Mouse (Mus musculus) large intestine, adult 2 months (tissue): ENCODE data around the gene Nrgn. TPM values are rescaled to one million over a fixed set of nuclear protein-coding genes. Genes with fewer than 3 reads are reported as not detected.
A peak's percentile ranks its signal among the peaks of the same experiment; 100 is the strongest.

Experiments used
- DNase-seq: peaks from one replicate; pipeline ENCODE4 v3.0.0-alpha.2; 2012; ENCODE audit warnings: low read depth, low spot score
- WGBS: fragments of 180-500 bp; shearing (Covaris S2); methylation state at CpG from one replicate; pipeline ENCODE4 v1.1.7; 2018; 5-methylcytosine and 5-hydroxymethylcytosine counted together
- polyA plus RNA-seq: library from polyadenylated mRNA; depleted of rRNA; stranded (reverse); fragments of >200 nt; gene quantifications from 2 replicates; pipeline ENCODE4 v1.2.3, GENCODE M21; 2012; rRNA removed

The Nrgn gene
- polyA plus RNA-seq, result 2.9 TPM in 2 replicates

GRCm38 (mm10) chr9:37552536-37553293, at the start of gene Nrgn:
Gene Nrgn (minus strand): TSS chr9:37552904.
- 5% methylated on average over 31 of the region's 31 CpGs for WGBS
- DNase-seq, result peak; percentile 39

DNA sequence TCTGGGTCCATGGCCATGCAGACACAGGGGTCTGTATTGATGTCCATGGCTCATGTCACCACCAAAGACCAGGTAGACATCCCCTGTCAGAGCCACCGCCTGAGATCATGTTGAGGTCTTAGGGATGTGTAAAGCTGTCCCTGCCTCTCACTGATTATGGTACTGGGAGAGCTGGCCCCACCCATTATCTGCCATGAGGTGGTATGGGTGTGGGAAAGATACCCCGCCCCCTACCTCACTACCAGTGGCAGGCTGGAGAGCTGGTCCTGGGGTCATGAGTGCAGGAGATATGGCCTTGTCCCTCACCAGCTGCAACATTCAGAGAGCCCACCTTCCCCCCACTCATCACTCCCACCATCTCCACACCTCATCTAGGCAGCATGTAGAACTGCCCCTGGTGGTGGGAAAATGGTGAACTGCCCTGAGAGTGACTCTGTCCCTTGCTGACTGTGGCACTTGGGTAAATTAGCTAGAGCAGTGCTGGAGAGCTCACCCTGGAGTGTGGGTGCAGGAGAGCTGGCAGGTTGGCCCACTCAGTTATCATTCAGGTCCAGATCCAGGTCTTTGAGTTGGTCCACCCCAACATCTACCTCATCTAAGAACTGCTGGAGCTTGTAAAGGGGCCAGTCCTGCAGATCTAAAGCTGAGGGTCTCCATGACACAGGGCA, 48.0 kb upstream of the Nrgn start:
- DNase-seq, result no peak
- 87% methylated on average over 2 of the region's 2 CpGs for WGBS

DNA sequence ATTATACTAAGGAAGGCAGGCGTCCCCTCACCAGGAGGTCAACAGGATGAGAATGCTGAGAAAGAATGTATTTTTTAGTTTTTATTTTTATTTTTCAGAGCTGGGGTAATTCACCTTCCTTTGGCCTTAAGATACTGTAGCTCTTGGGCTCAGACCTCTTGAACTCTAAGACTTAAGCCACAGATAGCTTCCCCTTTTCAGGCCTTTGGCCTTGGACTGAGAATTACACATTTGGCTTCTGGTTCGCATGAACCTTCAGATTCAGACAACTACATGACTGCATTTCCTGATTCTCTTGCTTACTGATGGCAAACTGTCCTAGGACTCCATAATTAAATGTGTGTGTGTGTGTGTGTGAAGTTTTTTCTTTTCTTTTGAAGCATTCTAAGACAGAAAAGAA, 45.9 kb upstream of the Nrgn start:
- no peak for DNase-seq
- 87% methylated on average over 2 of the region's 2 CpGs for WGBS

DNA sequence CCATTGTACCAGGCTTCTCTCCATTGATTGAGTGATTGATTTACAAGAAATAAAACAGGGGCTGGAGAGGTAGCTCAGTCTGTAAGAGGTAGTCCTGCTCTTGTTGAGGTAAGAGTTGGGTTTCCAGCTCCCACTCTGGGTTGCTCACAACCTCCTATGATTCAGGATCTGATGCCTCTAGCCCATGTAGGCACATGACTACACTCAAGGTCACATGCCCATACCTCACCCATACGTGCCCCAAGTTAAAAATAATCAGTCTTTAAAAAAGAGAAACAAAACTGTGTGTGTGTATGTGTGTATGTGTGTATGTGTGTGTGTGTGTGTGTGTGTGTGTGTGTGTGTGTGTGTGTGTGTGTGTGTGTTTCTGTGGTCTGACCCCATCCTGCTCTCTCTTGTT, 42.9 kb upstream of the Nrgn start:
- no peak for DNase-seq
- 75% methylated on average over 1 of the region's 1 CpGs for WGBS

- WGBS, result 90% methylated on average over 3 of the region's 3 CpGs
Measured at GRCm38 (mm10) chr9:37593690-37594089, 41.0 kb upstream of the Nrgn start.

GRCm38 (mm10) chr9:37592633-37593032, 39.9 kb upstream of the Nrgn start:
- no peak for DNase-seq
- WGBS, result 56% methylated on average over 6 of the region's 6 CpGs

More at GRCm38 (mm10) chr9:37593690-37594089, 41.0 kb upstream of the Nrgn start:
- DNase-seq, result no peak

GRCm38 (mm10) chr9:37592025-37592424, 39.3 kb upstream of the Nrgn start:
- WGBS, result 84% methylated on average over 2 of the region's 2 CpGs
- DNase-seq, result no peak

DNA sequence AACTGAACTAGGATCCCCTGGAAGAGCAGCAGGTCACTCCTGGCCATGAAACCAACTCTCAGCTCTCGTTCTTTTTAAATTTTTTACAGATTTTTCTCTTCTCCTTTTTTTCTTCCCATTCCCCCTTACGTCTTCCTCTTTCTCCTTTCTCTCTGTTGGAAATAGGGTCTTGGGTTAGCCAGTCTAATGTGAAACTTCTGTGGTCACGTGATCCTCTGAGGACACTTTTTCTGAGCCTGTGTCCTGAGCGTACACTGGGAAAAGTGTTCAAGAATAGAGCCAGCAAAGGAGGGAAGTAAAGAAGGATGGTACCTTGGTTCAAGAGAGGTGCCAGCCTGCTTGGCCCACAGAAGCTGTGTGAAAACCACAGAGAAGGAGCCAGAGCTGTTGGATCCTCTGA, 37.7 kb upstream of the Nrgn start:
- WGBS, result 83% methylated on average over 4 of the region's 4 CpGs
- no peak for DNase-seq

GRCm38 (mm10) chr9:37586718-37587117, 34.0 kb upstream of the Nrgn start:
- 79% methylated on average over 4 of the region's 4 CpGs for WGBS
- DNase-seq, result no peak

GRCm38 (mm10) chr9:37583594-37583993, 30.9 kb upstream of the Nrgn start:
- no peak for DNase-seq
- 90% methylated on average over 5 of the region's 5 CpGs for WGBS

- DNase-seq, result no peak
- 41% methylated on average over 14 of the region's 14 CpGs for WGBS
Measured at GRCm38 (mm10) chr9:37576436-37576930, 23.8 kb upstream of the Nrgn start.

DNA sequence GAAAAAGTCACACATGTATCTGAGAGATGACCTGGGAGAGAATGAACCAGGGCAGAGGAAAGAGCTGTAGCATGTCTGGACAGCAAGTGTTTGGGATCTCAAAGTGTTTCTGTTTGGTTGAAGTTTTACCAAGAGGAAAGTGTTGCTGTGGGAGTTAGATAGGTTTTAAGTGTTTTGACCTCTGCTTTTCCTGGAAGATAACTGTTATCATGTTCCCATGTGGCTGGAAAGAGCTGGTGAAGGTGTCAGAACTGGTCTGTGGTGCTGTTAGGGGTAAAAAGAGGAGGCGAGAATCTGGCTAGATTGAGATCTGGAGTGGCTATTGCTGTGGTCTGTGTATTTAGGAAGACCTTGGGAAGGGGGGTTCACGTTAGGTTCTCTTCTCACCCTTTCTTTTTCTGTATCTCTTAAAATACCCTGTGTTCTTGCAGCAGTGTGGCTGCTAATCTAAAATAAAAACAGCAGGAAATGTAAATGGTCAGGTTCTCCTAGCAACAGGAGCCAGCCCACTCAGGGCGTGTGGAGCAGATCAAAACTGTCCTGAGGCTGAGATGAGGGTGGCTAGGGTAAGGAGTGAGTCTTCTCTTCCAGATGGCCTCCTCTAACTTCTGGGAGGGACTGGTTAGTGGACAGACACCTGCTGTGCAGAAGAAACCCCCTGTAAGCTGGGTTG, 19.6 kb upstream of the Nrgn start:
- 46% methylated on average over 3 of the region's 3 CpGs for WGBS

DNA sequence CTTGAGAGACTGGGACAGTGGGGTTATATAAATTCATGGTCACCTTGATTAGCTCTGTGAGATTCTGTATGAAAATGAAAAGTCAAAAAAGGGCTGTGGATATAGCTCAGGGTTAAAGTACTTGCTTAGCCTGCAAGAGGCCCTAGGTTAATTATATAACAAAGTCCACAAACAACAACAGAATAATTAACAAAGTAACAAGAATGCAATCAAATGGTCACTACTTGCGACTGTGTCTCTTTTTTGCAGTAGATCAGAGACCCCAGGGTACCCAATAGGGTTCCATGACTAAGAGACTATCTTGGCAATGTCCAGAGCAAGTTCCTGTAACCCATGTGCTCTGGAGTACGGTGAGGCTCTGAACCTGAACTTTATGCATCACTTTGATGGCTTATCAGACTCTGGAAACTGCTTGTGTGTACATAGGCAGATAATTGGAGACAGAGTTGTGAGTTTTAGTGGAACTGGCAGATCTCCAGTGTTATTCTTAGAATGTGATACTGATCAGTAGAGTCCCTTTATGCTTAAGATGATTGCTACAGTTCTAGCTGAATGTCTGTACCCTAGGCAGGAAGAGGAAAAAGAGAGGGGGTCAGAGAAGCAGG, 16.6 kb upstream of the Nrgn start:
- 24% methylated on average over 2 of the region's 2 CpGs for WGBS
- DNase-seq, result peak; percentile 8

More for the DNA sequence above, 19.6 kb upstream of the Nrgn start:
- DNase-seq, result no peak

DNA sequence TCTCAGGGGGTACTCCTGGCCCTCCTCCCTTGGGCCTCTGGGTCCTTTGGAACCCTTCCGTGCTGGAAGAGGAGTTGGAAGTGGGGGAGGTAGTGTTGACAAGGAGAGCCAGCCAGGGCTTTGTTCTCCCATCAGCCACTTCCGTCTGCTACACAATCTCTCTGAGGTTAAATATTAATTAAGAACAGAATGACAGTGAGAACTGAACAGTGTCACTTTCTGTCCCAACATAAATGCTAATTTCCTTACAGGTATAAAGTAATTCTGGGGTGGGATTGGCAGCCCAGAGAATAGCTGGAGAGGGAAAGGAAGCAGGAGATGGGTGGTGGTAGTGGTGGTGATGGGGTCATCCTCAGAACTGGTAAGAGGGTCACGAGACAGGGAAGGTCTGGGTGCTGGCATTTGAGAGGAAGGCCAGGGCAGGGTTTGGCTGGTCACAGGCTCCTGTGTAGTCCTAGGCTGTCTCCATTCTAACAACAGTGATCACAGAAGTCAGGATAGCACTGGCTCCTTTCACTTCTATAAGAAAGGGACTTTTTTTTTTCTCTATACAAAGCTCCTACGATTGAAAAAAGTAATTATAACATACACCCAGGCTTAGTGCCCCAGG, 16.0 kb upstream of the Nrgn start:
- DNase-seq, result peak; percentile 10
- 18% methylated on average over 4 of the region's 4 CpGs for whole genome bisulfite sequencing

DNA sequence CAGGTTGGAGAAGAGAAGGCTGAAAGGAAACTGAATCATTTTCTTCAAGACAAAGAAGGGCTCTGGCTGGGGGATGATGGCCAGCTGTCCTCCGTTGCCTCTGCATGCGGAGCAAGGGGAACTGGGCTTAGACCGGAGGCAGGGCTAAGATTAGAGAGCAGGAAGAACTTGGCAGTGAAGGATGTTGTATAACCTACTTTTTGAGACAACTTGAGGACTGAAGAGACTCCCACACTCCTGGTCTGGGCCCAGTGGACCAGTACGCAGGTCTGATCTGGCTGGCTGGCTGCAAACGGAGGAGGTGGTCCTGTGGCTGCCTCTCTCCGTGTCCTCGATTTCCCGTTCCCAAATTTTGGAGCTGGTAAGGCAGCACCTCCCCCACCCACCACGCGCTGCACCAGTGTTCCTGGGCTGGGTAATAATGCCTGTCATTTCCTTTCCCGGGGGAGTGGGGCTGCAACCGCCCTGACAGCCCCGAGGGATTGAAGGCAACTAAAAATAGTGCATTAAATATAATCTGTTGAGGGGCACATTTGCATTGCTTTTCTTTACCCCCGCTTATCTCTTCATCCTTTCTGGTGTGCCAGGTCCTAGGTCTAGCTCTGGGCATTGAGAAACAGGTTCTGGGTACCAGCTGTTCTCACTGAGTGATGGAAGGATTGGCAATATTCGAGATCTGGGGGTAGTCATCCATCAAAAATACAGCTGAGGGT, 15.3 kb upstream of the Nrgn start:
- DNase-seq, result no peak
- WGBS, result 34% methylated on average over 15 of the region's 15 CpGs

GRCm38 (mm10) chr9:37567454-37567853, 14.8 kb upstream of the Nrgn start:
- no peak for DNase-seq
- 55% methylated on average over 5 of the region's 5 CpGs for WGBS

DNA sequence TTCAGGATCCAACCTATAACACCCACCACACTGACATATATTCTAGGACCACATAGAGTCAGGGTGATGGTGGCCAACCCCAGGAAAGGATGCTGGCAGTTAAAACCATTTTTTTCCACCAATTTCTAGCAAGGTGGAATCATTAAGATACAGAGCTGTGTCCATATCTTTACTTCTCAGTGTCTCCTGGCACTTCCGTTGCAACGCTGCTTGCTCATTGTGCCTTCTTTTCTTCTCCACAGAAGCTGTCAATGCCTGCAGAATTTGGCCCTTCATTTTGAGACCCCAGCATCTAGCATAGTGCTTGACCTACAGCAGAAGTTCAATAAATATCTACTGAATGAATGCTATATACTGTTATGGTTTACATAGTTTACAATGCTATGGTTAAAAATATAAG, 14.3 kb upstream of the Nrgn start:
- 97% methylated on average over 2 of the region's 2 CpGs for WGBS
- DNase-seq, result no peak

DNA sequence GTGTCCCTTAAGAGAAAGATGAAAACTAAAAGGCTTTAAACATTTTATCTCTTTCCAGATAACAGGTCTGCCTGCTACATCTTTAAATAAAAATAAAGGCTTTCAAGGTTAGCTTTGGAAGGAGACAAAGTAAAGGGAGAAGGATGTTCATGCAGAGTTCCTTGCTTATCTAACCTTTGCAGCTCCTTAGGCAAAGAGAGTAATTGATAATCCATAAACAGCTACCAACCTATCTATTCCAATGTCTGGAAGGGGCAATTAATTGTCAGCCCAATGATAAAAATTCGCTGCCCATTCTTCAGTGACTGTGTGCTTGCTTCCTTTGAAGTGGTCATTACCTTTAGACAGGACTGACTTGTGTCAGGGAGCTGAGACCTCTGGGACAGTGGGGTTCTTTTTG, 11.1 kb upstream of the Nrgn start:
- DNase-seq, result no peak
- 45% methylated on average over 1 of the region's 1 CpGs for WGBS

DNA sequence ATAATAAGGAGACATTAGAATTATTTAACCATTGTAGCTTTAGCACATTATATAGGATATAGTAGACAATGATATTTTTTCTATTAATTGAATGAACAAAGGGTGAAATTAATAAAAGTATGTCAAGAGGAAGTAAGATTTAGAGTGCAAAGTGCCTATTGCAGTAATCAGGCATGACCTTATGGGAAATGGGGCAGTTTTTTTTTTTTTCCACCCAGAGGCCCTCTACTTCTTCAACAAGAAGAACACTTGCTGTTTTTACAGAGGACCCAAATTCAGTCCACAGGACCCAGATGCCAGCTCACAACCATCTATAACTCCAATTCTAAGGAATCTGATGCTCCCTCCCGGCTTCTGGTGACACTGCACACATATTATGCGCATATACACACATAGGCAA, 7.9 kb upstream of the Nrgn start:
- WGBS, result 88% methylated on average over 2 of the region's 2 CpGs
- DNase-seq, result no peak
